Mouse (Mus musculus): Measurements from ENCODE around the gene Btf3l4. TPM values are rescaled to one million over a fixed set of nuclear protein-coding genes. Genes with fewer than 3 reads are reported as not detected.

The Btf3l4 gene
- polyA plus RNA-seq, 1 experiment from 2014 or later, result 305 TPM

GRCm38 (mm10) chr4:108803535-108803934 is 29.9 kb downstream of the Btf3l4 start:
- WGBS, result 89% methylated on average over 2 of the region's 2 CpGs
- no peaks in the 10 kb centered on the region for H3K27me3 ChIP-seq (ENCODE audit: control insufficient read depth, insufficient read depth, low read length)
- H3K9me3 ChIP-seq (replicated peaks; ENCODE audit: control insufficient read depth, low read length), result no peaks in the 10 kb centered on the region
- DNase-seq (ENCODE audit: low spot score) (no peak), ATAC-seq (replicated peaks; ENCODE audit: insufficient number of reproducible peaks, low FRiP score, low TSS enrichment, low read depth) (no peak)
- no peak overlapping the region for H3K4me3 ChIP-seq (ENCODE audit: low read depth, low read length)
- H3K4me2 ChIP-seq (ENCODE audit: low read depth, low read length), result no peak overlapping the region
- H3K9ac ChIP-seq (replicated peaks; ENCODE audit: low read length), result no peak overlapping the region
- no peaks in the 10 kb centered on the region for H3K36me3 ChIP-seq (replicated peaks; ENCODE audit: control insufficient read depth, insufficient read depth, low read depth, low read length)
- H3K27ac ChIP-seq (replicated peaks; ENCODE audit: low read depth, low read length), result no peak overlapping the region
- H3K4me1 ChIP-seq (ENCODE audit: control insufficient read depth, insufficient read depth, low read length), result no peaks in the 10 kb centered on the region

- no peaks in the 10 kb centered on the region for H3K4me1 ChIP-seq (ENCODE audit: control insufficient read depth, insufficient read depth, low read length)
- no peak overlapping the region for H3K9ac ChIP-seq (replicated peaks; ENCODE audit: low read length)
- H3K27ac ChIP-seq (replicated peaks; ENCODE audit: low read depth, low read length), result no peak overlapping the region
- H3K4me3 ChIP-seq (ENCODE audit: low read depth, low read length), result no peak overlapping the region
- ATAC-seq (replicated peaks; ENCODE audit: insufficient number of reproducible peaks, low FRiP score, low TSS enrichment, low read depth), result no peak
- WGBS, result 54% methylated on average over 2 of the region's 2 CpGs
- H3K4me2 ChIP-seq (ENCODE audit: low read depth, low read length), result no peak overlapping the region
- peak; percentile 74 for DNase-seq (ENCODE audit: low spot score)
- no peaks in the 10 kb centered on the region for H3K36me3 ChIP-seq (replicated peaks; ENCODE audit: control insufficient read depth, insufficient read depth, low read depth, low read length)
- no peaks in the 10 kb centered on the region for H3K27me3 ChIP-seq (ENCODE audit: control insufficient read depth, insufficient read depth, low read length)
- no peaks in the 10 kb centered on the region for H3K9me3 ChIP-seq (replicated peaks; ENCODE audit: control insufficient read depth, low read length)
Measured at GRCm38 (mm10) chr4:108798083-108798830, 35.2 kb downstream of the Btf3l4 start.

- no peak overlapping the region for H3K27ac ChIP-seq (replicated peaks; ENCODE audit: low read depth, low read length)
- no peaks in the 10 kb centered on the region for H3K4me1 ChIP-seq (ENCODE audit: control insufficient read depth, insufficient read depth, low read length)
- H3K36me3 ChIP-seq (replicated peaks; ENCODE audit: control insufficient read depth, insufficient read depth, low read depth, low read length), result no peaks in the 10 kb centered on the region
- 43% methylated on average over 4 of the region's 4 CpGs for WGBS
- no peak overlapping the region for H3K4me2 ChIP-seq (ENCODE audit: low read depth, low read length)
- no peak for DNase-seq (ENCODE audit: low spot score)
- ATAC-seq (replicated peaks; ENCODE audit: insufficient number of reproducible peaks, low FRiP score, low TSS enrichment, low read depth), result no peak
- H3K9me3 ChIP-seq (replicated peaks; ENCODE audit: control insufficient read depth, low read length), result no peaks in the 10 kb centered on the region
- H3K9ac ChIP-seq (replicated peaks; ENCODE audit: low read length), result no peak overlapping the region
- no peak overlapping the region for H3K4me3 ChIP-seq (ENCODE audit: low read depth, low read length)
- no peaks in the 10 kb centered on the region for H3K27me3 ChIP-seq (ENCODE audit: control insufficient read depth, insufficient read depth, low read length)
Measured at GRCm38 (mm10) chr4:108796701-108797100, 36.7 kb downstream of the Btf3l4 start.

- 38% methylated on average over 1 of the region's 1 CpGs for WGBS
- no peaks in the 10 kb centered on the region for H3K27me3 ChIP-seq (ENCODE audit: control insufficient read depth, insufficient read depth, low read length)
- no peaks in the 10 kb centered on the region for H3K9me3 ChIP-seq (replicated peaks; ENCODE audit: control insufficient read depth, low read length)
- H3K36me3 ChIP-seq (replicated peaks; ENCODE audit: control insufficient read depth, insufficient read depth, low read depth, low read length), result no peaks in the 10 kb centered on the region
- H3K4me2 ChIP-seq (ENCODE audit: low read depth, low read length), result no peak overlapping the region
- no peak for ATAC-seq (replicated peaks; ENCODE audit: insufficient number of reproducible peaks, low FRiP score, low TSS enrichment, low read depth)
- no peak overlapping the region for H3K9ac ChIP-seq (replicated peaks; ENCODE audit: low read length)
- no peaks in the 10 kb centered on the region for H3K4me1 ChIP-seq (ENCODE audit: control insufficient read depth, insufficient read depth, low read length)
- no peak overlapping the region for H3K27ac ChIP-seq (replicated peaks; ENCODE audit: low read depth, low read length)
- DNase-seq (ENCODE audit: low spot score), result no peak
- H3K4me3 ChIP-seq (ENCODE audit: low read depth, low read length), result no peak overlapping the region
Measured at GRCm38 (mm10) chr4:108793941-108794340, 39.5 kb downstream of the Btf3l4 start.

- H3K27me3 ChIP-seq (ENCODE audit: control insufficient read depth, insufficient read depth, low read length), result no peaks in the 10 kb centered on the region
- no peak overlapping the region for H3K4me2 ChIP-seq (ENCODE audit: low read depth, low read length)
- ATAC-seq (replicated peaks; ENCODE audit: insufficient number of reproducible peaks, low FRiP score, low TSS enrichment, low read depth) (no peak), DNase-seq (ENCODE audit: low spot score) (no peak)
- H3K36me3 ChIP-seq (replicated peaks; ENCODE audit: control insufficient read depth, insufficient read depth, low read depth, low read length), result no peaks in the 10 kb centered on the region
- 75% methylated on average over 1 of the region's 1 CpGs for WGBS
- no peaks in the 10 kb centered on the region for H3K9me3 ChIP-seq (replicated peaks; ENCODE audit: control insufficient read depth, low read length)
- H3K4me1 ChIP-seq (ENCODE audit: control insufficient read depth, insufficient read depth, low read length), result no peaks in the 10 kb centered on the region
- H3K4me3 ChIP-seq (ENCODE audit: low read depth, low read length), result no peak overlapping the region
- H3K9ac ChIP-seq (replicated peaks; ENCODE audit: low read length), result no peak overlapping the region
- no peak overlapping the region for H3K27ac ChIP-seq (replicated peaks; ENCODE audit: low read depth, low read length)
Measured at GRCm38 (mm10) chr4:108790507-108790906, 42.9 kb downstream of the Btf3l4 start.

GRCm38 (mm10) chr4:108789258-108789936 is 44.0 kb downstream of the Btf3l4 start:
- Histone ChIP-seq H3K4me1 (ENCODE audit: control insufficient read depth, insufficient read depth, low read length) (no peaks in the 10 kb centered on the region), H3K27me3 (ENCODE audit: control insufficient read depth, insufficient read depth, low read length) (no peaks in the 10 kb centered on the region), H3K4me2 (ENCODE audit: low read depth, low read length) (no peak overlapping the region), H3K27ac (replicated peaks; ENCODE audit: low read depth, low read length) (no peak overlapping the region), H3K4me3 (ENCODE audit: low read depth, low read length) (no peak overlapping the region), H3K9me3 (replicated peaks; ENCODE audit: control insufficient read depth, low read length) (no peaks in the 10 kb centered on the region), H3K9ac (replicated peaks; ENCODE audit: low read length) (no peak overlapping the region), H3K36me3 (replicated peaks; ENCODE audit: control insufficient read depth, insufficient read depth, low read depth, low read length) (no peaks in the 10 kb centered on the region)
- ATAC-seq (replicated peaks; ENCODE audit: insufficient number of reproducible peaks, low FRiP score, low TSS enrichment, low read depth) (no peak), DNase-seq (ENCODE audit: low spot score) (no peak)
- WGBS, result 77% methylated on average over 6 of the region's 6 CpGs

GRCm38 (mm10) chr4:108782421-108783085 is 50.9 kb downstream of the Btf3l4 start:
- Histone ChIP-seq H3K4me3 (ENCODE audit: low read depth, low read length) (no peak overlapping the region), H3K36me3 (replicated peaks; ENCODE audit: control insufficient read depth, insufficient read depth, low read depth, low read length) (no peaks in the 10 kb centered on the region), H3K4me2 (ENCODE audit: low read depth, low read length) (no peak overlapping the region), H3K27me3 (ENCODE audit: control insufficient read depth, insufficient read depth, low read length) (no peaks in the 10 kb centered on the region), H3K4me1 (ENCODE audit: control insufficient read depth, insufficient read depth, low read length) (no peaks in the 10 kb centered on the region), H3K27ac (replicated peaks; ENCODE audit: low read depth, low read length) (no peak overlapping the region), H3K9me3 (replicated peaks; ENCODE audit: control insufficient read depth, low read length) (no peaks in the 10 kb centered on the region), H3K9ac (replicated peaks; ENCODE audit: low read length) (no peak overlapping the region)
- ATAC-seq (replicated peaks; ENCODE audit: insufficient number of reproducible peaks, low FRiP score, low TSS enrichment, low read depth) (no peak), DNase-seq (ENCODE audit: low spot score) (no peak)
- 47% methylated on average over 8 of the region's 8 CpGs for WGBS

GRCm38 (mm10) chr4:108781596-108781995 is 51.8 kb downstream of the Btf3l4 start:
- 60% methylated on average over 3 of the region's 3 CpGs for WGBS

More at GRCm38 (mm10) chr4:108781596-108781995, 51.8 kb downstream of the Btf3l4 start:
- Histone ChIP-seq H3K9me3 (replicated peaks; ENCODE audit: control insufficient read depth, low read length) (no peaks in the 10 kb centered on the region), H3K36me3 (replicated peaks; ENCODE audit: control insufficient read depth, insufficient read depth, low read depth, low read length) (no peaks in the 10 kb centered on the region), H3K27me3 (ENCODE audit: control insufficient read depth, insufficient read depth, low read length) (no peaks in the 10 kb centered on the region), H3K4me1 (ENCODE audit: control insufficient read depth, insufficient read depth, low read length) (no peaks in the 10 kb centered on the region), H3K4me3 (ENCODE audit: low read depth, low read length) (no peak overlapping the region), H3K27ac (replicated peaks; ENCODE audit: low read depth, low read length) (no peak overlapping the region), H3K9ac (replicated peaks; ENCODE audit: low read length) (no peak overlapping the region), H3K4me2 (ENCODE audit: low read depth, low read length) (no peak overlapping the region)
- ATAC-seq (replicated peaks; ENCODE audit: insufficient number of reproducible peaks, low FRiP score, low TSS enrichment, low read depth), result no peak
- DNase-seq (ENCODE audit: low spot score), result no peak
